Mouse (Mus musculus) liver (tissue): ENCODE results near the gene Lrrc43.
A peak's percentile ranks its signal among the peaks of the same experiment; 100 is the strongest.
"Not testable (repeated sequence)": the region's sequence is repeated elsewhere in the genome, so short reads cannot be mapped to it uniquely, and the experiment has no call there.

Experiments used
- DNase-seq: peaks from one replicate; pipeline ENCODE4 v3.0.0-alpha.2; 2020; ENCODE audit warnings: mixed read lengths

Lrrc43 gene

GRCm38 (mm10) chr5:123489112-123489785 lies at the start of gene Lrrc43, which contains the start of gene Il31:
Lrrc43 (plus strand) TSS chr5:123489305.
Il31 (minus strand) TSS chr5:123489489.
- no peak for DNase-seq

GRCm38 (mm10) chr5:123439312-123439711 lies 49.8 kb upstream of the Lrrc43 start:
- DNase-seq, result no peak

- DNase-seq, result no peak
Measured at GRCm38 (mm10) chr5:123439941-123440340, 49.2 kb upstream of the Lrrc43 start.

- no peak for DNase-seq
Measured at GRCm38 (mm10) chr5:123440664-123441063, 48.4 kb upstream of the Lrrc43 start.

- DNase-seq, result no peak
Measured at GRCm38 (mm10) chr5:123442283-123442682, 46.8 kb upstream of the Lrrc43 start.

GRCm38 (mm10) chr5:123444069-123444468 lies 45.0 kb upstream of the Lrrc43 start:
- DNase-seq, result peak; percentile 59

- no peak for DNase-seq
Measured at GRCm38 (mm10) chr5:123444849-123445334, 44.2 kb upstream of the Lrrc43 start.

- DNase-seq, result no peak
Measured at GRCm38 (mm10) chr5:123451886-123452285, 37.2 kb upstream of the Lrrc43 start.

- DNase-seq, result no peak
Measured at GRCm38 (mm10) chr5:123461420-123461819, 27.7 kb upstream of the Lrrc43 start.

- DNase-seq, result no peak
Measured at GRCm38 (mm10) chr5:123464638-123465037, 24.5 kb upstream of the Lrrc43 start.

- peak; percentile 8 for DNase-seq
Measured at GRCm38 (mm10) chr5:123470784-123471400, 18.2 kb upstream of the Lrrc43 start.

- DNase-seq, result no peak
Measured at GRCm38 (mm10) chr5:123473817-123474216, 15.3 kb upstream of the Lrrc43 start.

GRCm38 (mm10) chr5:123487659-123488395 lies 1.3 kb upstream of the Lrrc43 start:
- no peak for DNase-seq

GRCm38 (mm10) chr5:123489935-123490334 lies 830 bp downstream of the Lrrc43 start:
- no peak for DNase-seq

GRCm38 (mm10) chr5:123499717-123500116 lies 10.6 kb downstream of the Lrrc43 start:
- no peak for DNase-seq

- DNase-seq, result no peak
Measured at GRCm38 (mm10) chr5:123501973-123502372, 12.9 kb downstream of the Lrrc43 start.

GRCm38 (mm10) chr5:123507936-123508723 lies 19.0 kb downstream of the Lrrc43 start:
- peak; percentile 91 for DNase-seq

- DNase-seq, result no peak
Measured at GRCm38 (mm10) chr5:123508921-123509320, 19.8 kb downstream of the Lrrc43 start.

GRCm38 (mm10) chr5:123510160-123510559 lies 21.1 kb downstream of the Lrrc43 start, which contains the start of gene B3gnt4:
B3gnt4 (plus strand) TSS chr5:123510460.
- no peak for DNase-seq

- not testable (repeated sequence) for DNase-seq
Measured at GRCm38 (mm10) chr5:123511426-123511825, 22.3 kb downstream of the Lrrc43 start.

GRCm38 (mm10) chr5:123512102-123512501 lies 23.0 kb downstream of the Lrrc43 start:
- peak; percentile 52 for DNase-seq

GRCm38 (mm10) chr5:123514871-123515270 lies 25.8 kb downstream of the Lrrc43 start:
- no peak for DNase-seq

GRCm38 (mm10) chr5:123520666-123521065 lies 31.6 kb downstream of the Lrrc43 start:
- DNase-seq, result no peak
